Mouse (Mus musculus): Measurements from ENCODE around the gene Gm7271. TPM values are rescaled to one million over a fixed set of nuclear protein-coding genes. Genes with fewer than 3 reads are reported as not detected.

The Gm7271 gene
- polyA plus RNA-seq, 2 experiments: not detected

GRCm38 (mm10) chr5:76529040-76529703 lies 45.3 kb downstream of the Gm7271 start, which contains the start of gene Exoc1:
TSS of gene Exoc1 (plus strand) at chr5:76529311.
- H3K9ac ChIP-seq (ENCODE audit: low read depth, low read length, severe bottlenecking): peak within 1 kb of the TSS; percentile 77
- 2% methylated on average over 39 of the region's 39 CpGs for WGBS
- DNase-seq (ENCODE audit: low spot score): peak; percentile 96
- peak within 1 kb of the TSS; percentile 67; the same call in 1 of the 2 replicates for H3K27ac ChIP-seq (replicated peaks; ENCODE audit: low read depth, low read length)
- no peaks in the 10 kb centered on the region for H3K9me3 ChIP-seq (ENCODE audit: control insufficient read depth, low read length)
- peak; percentile 100 for ATAC-seq (ENCODE audit: low FRiP score, low read depth)
- peaks cover 4% of the 10 kb centered on the region; the same call in 1 of the 2 replicates for H3K4me1 ChIP-seq (ENCODE audit: control insufficient read depth, insufficient read depth, low read length)
- H3K27me3 ChIP-seq (ENCODE audit: control insufficient read depth, insufficient read depth, low read length): no peaks in the 10 kb centered on the region
- H3K4me3 ChIP-seq (replicated peaks; ENCODE audit: low read length): peak within 1 kb of the TSS; percentile 87
- peak within 1 kb of the TSS; percentile 80 for H3K4me2 ChIP-seq (replicated peaks; ENCODE audit: low read depth, low read length, severe bottlenecking)
- peaks cover 6% of the 10 kb centered on the region; the same call in 1 of the 2 replicates for H3K36me3 ChIP-seq (ENCODE audit: control insufficient read depth, insufficient read depth, low read length)
- no peak for TF ChIP-seq POLR2A (IDR thresholded peaks at IDR 0.05; ENCODE audit: borderline replicate concordance, extremely low read depth, insufficient read depth, insufficient read length)

GRCm38 (mm10) chr5:76529704-76530066 lies 45.8 kb downstream of the Gm7271 start:
- Histone ChIP-seq H3K27me3 (ENCODE audit: control insufficient read depth, insufficient read depth, low read length) (no peaks in the 10 kb centered on the region), H3K27ac (replicated peaks; ENCODE audit: low read depth, low read length) (no peak overlapping the region), H3K4me1 (ENCODE audit: control insufficient read depth, insufficient read depth, low read length) (peaks cover 4% of the 10 kb centered on the region; the same call in 1 of the 2 replicates), H3K9me3 (ENCODE audit: control insufficient read depth, low read length) (no peaks in the 10 kb centered on the region), H3K9ac (ENCODE audit: low read depth, low read length, severe bottlenecking) (peak overlapping the region; percentile 77), H3K4me3 (replicated peaks; ENCODE audit: low read length) (peak overlapping the region; percentile 87), H3K36me3 (ENCODE audit: control insufficient read depth, insufficient read depth, low read length) (peaks cover 6% of the 10 kb centered on the region; the same call in 1 of the 2 replicates), H3K4me2 (replicated peaks; ENCODE audit: low read depth, low read length, severe bottlenecking) (peak overlapping the region; percentile 80)
- no peak for TF ChIP-seq POLR2A (IDR thresholded peaks at IDR 0.05; ENCODE audit: borderline replicate concordance, extremely low read depth, insufficient read depth, insufficient read length)
- no peak for ATAC-seq (ENCODE audit: low FRiP score, low read depth)
- no peak for DNase-seq (ENCODE audit: low spot score)
- WGBS: 16% methylated on average over 9 of the region's 9 CpGs

- H3K4me2 ChIP-seq (replicated peaks; ENCODE audit: low read depth, low read length, severe bottlenecking): no peak overlapping the region
- no peak overlapping the region for H3K27ac ChIP-seq (replicated peaks; ENCODE audit: low read depth, low read length)
- ATAC-seq (ENCODE audit: low FRiP score, low read depth): no peak
- TF ChIP-seq POLR2A (IDR thresholded peaks at IDR 0.05; ENCODE audit: borderline replicate concordance, extremely low read depth, insufficient read depth, insufficient read length): no peak
- H3K4me1 ChIP-seq (ENCODE audit: control insufficient read depth, insufficient read depth, low read length): peaks cover 4% of the 10 kb centered on the region; the same call in 1 of the 2 replicates
- 83% methylated on average over 6 of the region's 6 CpGs for WGBS
- H3K9ac ChIP-seq (ENCODE audit: low read depth, low read length, severe bottlenecking): no peak overlapping the region
- peaks cover 32% of the 10 kb centered on the region for H3K36me3 ChIP-seq (ENCODE audit: control insufficient read depth, insufficient read depth, low read length)
- DNase-seq (ENCODE audit: low spot score): no peak
- H3K27me3 ChIP-seq (ENCODE audit: control insufficient read depth, insufficient read depth, low read length): no peaks in the 10 kb centered on the region
- H3K4me3 ChIP-seq (replicated peaks; ENCODE audit: low read length): no peak overlapping the region
- no peaks in the 10 kb centered on the region for H3K9me3 ChIP-seq (ENCODE audit: control insufficient read depth, low read length)
Measured at GRCm38 (mm10) chr5:76533186-76533585, 49.3 kb downstream of the Gm7271 start.

GRCm38 (mm10) chr5:76536231-76536630 lies 52.4 kb downstream of the Gm7271 start:
- DNase-seq (ENCODE audit: low spot score) (no peak), ATAC-seq (ENCODE audit: low FRiP score, low read depth) (no peak)
- H3K4me1 ChIP-seq (ENCODE audit: control insufficient read depth, insufficient read depth, low read length): no peaks in the 10 kb centered on the region
- H3K36me3 ChIP-seq (ENCODE audit: control insufficient read depth, insufficient read depth, low read length): peaks cover 40% of the 10 kb centered on the region
- no peaks in the 10 kb centered on the region for H3K27me3 ChIP-seq (ENCODE audit: control insufficient read depth, insufficient read depth, low read length)
- H3K27ac ChIP-seq (replicated peaks; ENCODE audit: low read depth, low read length): no peak overlapping the region
- WGBS: 95% methylated on average over 1 of the region's 1 CpGs
- H3K4me3 ChIP-seq (replicated peaks; ENCODE audit: low read length): no peak overlapping the region
- H3K9me3 ChIP-seq (ENCODE audit: control insufficient read depth, low read length): no peaks in the 10 kb centered on the region
- no peak for TF ChIP-seq POLR2A (IDR thresholded peaks at IDR 0.05; ENCODE audit: borderline replicate concordance, extremely low read depth, insufficient read depth, insufficient read length)
- no peak overlapping the region for H3K4me2 ChIP-seq (replicated peaks; ENCODE audit: low read depth, low read length, severe bottlenecking)
- H3K9ac ChIP-seq (ENCODE audit: low read depth, low read length, severe bottlenecking): no peak overlapping the region

- 94% methylated on average over 10 of the region's 10 CpGs for WGBS
- DNase-seq (ENCODE audit: low spot score): no peak
- no peak overlapping the region for H3K9ac ChIP-seq (ENCODE audit: low read depth, low read length, severe bottlenecking)
- H3K27ac ChIP-seq (replicated peaks; ENCODE audit: low read depth, low read length): no peak overlapping the region
- no peak for ATAC-seq (ENCODE audit: low FRiP score, low read depth)
- H3K4me2 ChIP-seq (replicated peaks; ENCODE audit: low read depth, low read length, severe bottlenecking): no peak overlapping the region
- no peak overlapping the region for H3K4me3 ChIP-seq (replicated peaks; ENCODE audit: low read length)
- no peak for TF ChIP-seq POLR2A (IDR thresholded peaks at IDR 0.05; ENCODE audit: borderline replicate concordance, extremely low read depth, insufficient read depth, insufficient read length)
- no peaks in the 10 kb centered on the region for H3K27me3 ChIP-seq (ENCODE audit: control insufficient read depth, insufficient read depth, low read length)
- H3K4me1 ChIP-seq (ENCODE audit: control insufficient read depth, insufficient read depth, low read length): no peaks in the 10 kb centered on the region
- H3K36me3 ChIP-seq (ENCODE audit: control insufficient read depth, insufficient read depth, low read length): peaks cover 47% of the 10 kb centered on the region
- no peaks in the 10 kb centered on the region for H3K9me3 ChIP-seq (ENCODE audit: control insufficient read depth, low read length)
Measured at GRCm38 (mm10) chr5:76537578-76537977, 53.7 kb downstream of the Gm7271 start.
